Mouse (Mus musculus) thymus, postnatal 0 days (tissue): ENCODE data around the gene Exoc2. TPM values are rescaled to one million over a fixed set of nuclear protein-coding genes. Genes with fewer than 3 reads are reported as not detected.

Experiments used
- DNase-seq: peaks from one replicate; pipeline ENCODE4 v3.0.0-alpha.2; 2015; ENCODE audit warnings: low spot score
- polyA plus RNA-seq: library from polyadenylated mRNA; unstranded; fragments of >200 nt; fragmentation: Nextera tagmentation; extraction: Ambion mirVana; gene quantifications from 2 replicates; pipeline ENCODE4 v1.2.1, GENCODE M21; 2015

The Exoc2 gene
- polyA plus RNA-seq, 1 experiment from 2014 or later = 52.2 TPM

- DNase-seq = peak; percentile 87
Observed at GRCm38 (mm10) chr13:30972102-30972501, 1.8 kb downstream of the Exoc2 start.

GRCm38 (mm10) chr13:30971047-30971446, 2.8 kb downstream of the Exoc2 start:
- DNase-seq = no peak

- DNase-seq = no peak
Observed at GRCm38 (mm10) chr13:30968311-30968710, 5.6 kb downstream of the Exoc2 start.

- DNase-seq = no peak
Observed at GRCm38 (mm10) chr13:30966507-30966911, 7.4 kb downstream of the Exoc2 start.

- DNase-seq = no peak
Observed at GRCm38 (mm10) chr13:30961932-30962331, 12.0 kb downstream of the Exoc2 start.

- no peak for DNase-seq
Observed at GRCm38 (mm10) chr13:30960714-30961113, 13.2 kb downstream of the Exoc2 start.

- DNase-seq = no peak
Observed at GRCm38 (mm10) chr13:30953580-30953979, 20.3 kb downstream of the Exoc2 start.

- no peak for DNase-seq
Observed at GRCm38 (mm10) chr13:30952044-30952443, 21.8 kb downstream of the Exoc2 start.

GRCm38 (mm10) chr13:30949181-30949580, 24.7 kb downstream of the Exoc2 start:
- DNase-seq = no peak

- DNase-seq = no peak
Observed at GRCm38 (mm10) chr13:30947540-30947939, 26.4 kb downstream of the Exoc2 start, which contains the start of gene Hus1b. Hus1b (minus strand) TSS chr13:30947759.

- no peak for DNase-seq
Observed at GRCm38 (mm10) chr13:30947129-30947528, 26.8 kb downstream of the Exoc2 start.

- DNase-seq = no peak
Observed at GRCm38 (mm10) chr13:30945788-30946187, 28.1 kb downstream of the Exoc2 start.

GRCm38 (mm10) chr13:30932972-30933371, 40.9 kb downstream of the Exoc2 start:
- DNase-seq = peak; percentile 10

GRCm38 (mm10) chr13:30931613-30932012, 42.3 kb downstream of the Exoc2 start:
- DNase-seq = no peak

GRCm38 (mm10) chr13:30929119-30929518, 44.8 kb downstream of the Exoc2 start:
- no peak for DNase-seq

GRCm38 (mm10) chr13:30924269-30924668, 49.6 kb downstream of the Exoc2 start:
- DNase-seq = no peak

GRCm38 (mm10) chr13:30921914-30922313, 52.0 kb downstream of the Exoc2 start:
- no peak for DNase-seq

- no peak for DNase-seq
Observed at GRCm38 (mm10) chr13:30913757-30914156, 60.1 kb downstream of the Exoc2 start.

GRCm38 (mm10) chr13:30913028-30913427, 60.9 kb downstream of the Exoc2 start:
- DNase-seq = no peak

GRCm38 (mm10) chr13:30911931-30912625, 61.8 kb downstream of the Exoc2 start:
- DNase-seq = no peak

GRCm38 (mm10) chr13:30910889-30911288, 63.0 kb downstream of the Exoc2 start:
- DNase-seq = no peak

GRCm38 (mm10) chr13:30902286-30902685, 71.6 kb downstream of the Exoc2 start:
- DNase-seq = no peak

- DNase-seq = peak; percentile 40
Observed at GRCm38 (mm10) chr13:30901387-30902041, 72.4 kb downstream of the Exoc2 start.
